22 mouse cellular contexts compared by ENCODE assay signal in genomic region chr14:103822590-103822989, GRCm38 (mm10). TPM values are rescaled to one million over a fixed set of nuclear protein-coding genes. Genes with fewer than 3 reads are reported as not detected.
DNase-seq lines count a peak whose midpoint lies in the region; ATAC-seq lines count a peak whose summit lies in the region.
"Had no signal": no experiment of that assay in that cellular context is flagged by ENCODE, and none has a peak within 500 bp of the region (broad histone marks: within the 10 kb centered on the region; RNA-seq: fewer than 3 reads in every experiment).

No protein-coding gene starts in this region.

- no peaks in the 10 kb centered on the region for H3K9me3 ChIP-seq in neural tube, embryonic 11.5 days (ENCODE audit: control insufficient read depth, low read length)
- no peaks in the 10 kb centered on the region for H3K9me3 ChIP-seq in kidney, embryonic 14.5 days (ENCODE audit: control insufficient read depth, low read length)
- H3K9me3 ChIP-seq: embryonic facial prominence, embryonic 10.5 days; embryonic facial prominence, embryonic 12.5 days; forebrain, embryonic 10.5 days; forebrain, embryonic 12.5 days had no signal

- no peak overlapping the region for H3K4me3 ChIP-seq in neural tube, embryonic 11.5 days (ENCODE audit: low read depth, low read length)
- H3K4me3 ChIP-seq in kidney, embryonic 14.5 days (ENCODE audit: low read length) = no peak overlapping the region
- H3K4me3 ChIP-seq: embryonic facial prominence, embryonic 10.5 days; embryonic facial prominence, embryonic 12.5 days; forebrain, embryonic 10.5 days; forebrain, embryonic 12.5 days had no signal

- DNase-seq in neural tube, embryonic 11.5 days (ENCODE audit: low spot score) = no peak
- no peak for DNase-seq in neural tube, embryonic 10.5 days (ENCODE audit: extremely low spot score, low spot score)
- peak; percentile 23 for DNase-seq in fat pad, adult 2 months (ENCODE audit: extremely low read depth, low read depth, low spot score)
- DNase-seq in gonadal fat pad, adult 2 months (ENCODE audit: low read depth) = peak; percentile 19
- no peak for DNase-seq in adrenal gland, adult 8-10 months
- DNase-seq: adrenal gland, adult 2 months; adrenal gland, postnatal 14 days; adrenal gland, postnatal 36 days; cerebellum, adult 11-12 months; cerebellum, adult 2 months; cerebellum, adult 9-10 months; cerebellum, postnatal 10 days; cerebellum, postnatal 25 days had no signal

- no peak overlapping the region for H3K9ac ChIP-seq in neural tube, embryonic 11.5 days (ENCODE audit: low read length)
- H3K9ac ChIP-seq in kidney, embryonic 14.5 days (ENCODE audit: low read depth, low read length) = no peak overlapping the region
- H3K9ac ChIP-seq: embryonic facial prominence, embryonic 12.5 days; forebrain, embryonic 12.5 days had no signal

- no peak overlapping the region for H3K4me2 ChIP-seq in neural tube, embryonic 11.5 days (ENCODE audit: low read depth)
- no peak overlapping the region for H3K4me2 ChIP-seq in kidney, embryonic 14.5 days (replicated peaks; ENCODE audit: low read depth, low read length)
- H3K4me2 ChIP-seq: embryonic facial prominence, embryonic 12.5 days; forebrain, embryonic 12.5 days had no signal

- no peak overlapping the region for H3K27ac ChIP-seq in neural tube, embryonic 11.5 days (ENCODE audit: low read depth, low read length)
- no peak overlapping the region for H3K27ac ChIP-seq in kidney, embryonic 14.5 days (ENCODE audit: low read depth, low read length)
- H3K27ac ChIP-seq: embryonic facial prominence, embryonic 10.5 days; embryonic facial prominence, embryonic 12.5 days; forebrain, embryonic 10.5 days; forebrain, embryonic 12.5 days had no signal

- no peaks in the 10 kb centered on the region for H3K36me3 ChIP-seq in neural tube, embryonic 11.5 days (ENCODE audit: control insufficient read depth, insufficient read depth, low read length)
- no peaks in the 10 kb centered on the region for H3K36me3 ChIP-seq in kidney, embryonic 14.5 days (ENCODE audit: control insufficient read depth, insufficient read depth, low read length)
- H3K36me3 ChIP-seq: embryonic facial prominence, embryonic 10.5 days; embryonic facial prominence, embryonic 12.5 days had no signal

- ATAC-seq in neural tube, embryonic 11.5 days (ENCODE audit: insufficient read depth, low FRiP score, low TSS enrichment) = peak; percentile 64; the same call in 1 of the 2 replicates
- ATAC-seq in kidney, embryonic 14.5 days (ENCODE audit: low FRiP score, low TSS enrichment) = no peak
- ATAC-seq: forebrain, embryonic 14.5 days; forebrain, embryonic 16.5 days had no signal

- WGBS in neural tube, embryonic 11.5 days = 12% methylated on average over 1 of the region's 1 CpGs
- 15% methylated on average over 1 of the region's 1 CpGs for WGBS in kidney, embryonic 14.5 days

- no peaks in the 10 kb centered on the region for H3K27me3 ChIP-seq in neural tube, embryonic 11.5 days (ENCODE audit: control insufficient read depth, insufficient read depth, low read length)
- no peaks in the 10 kb centered on the region for H3K27me3 ChIP-seq in kidney, embryonic 14.5 days (ENCODE audit: control insufficient read depth, insufficient read depth, low read length)
- H3K27me3 ChIP-seq: embryonic facial prominence, embryonic 12.5 days; forebrain, embryonic 12.5 days had no signal

- H3K4me1 ChIP-seq in neural tube, embryonic 11.5 days (ENCODE audit: control insufficient read depth, insufficient read depth, low read length) = peaks cover 11% of the 10 kb centered on the region
- H3K4me1 ChIP-seq in kidney, embryonic 14.5 days (ENCODE audit: control insufficient read depth, insufficient read depth, low read length) = no peaks in the 10 kb centered on the region
- H3K4me1 ChIP-seq: embryonic facial prominence, embryonic 12.5 days; forebrain, embryonic 12.5 days had no signal

RNA-seq across cellular contexts. Expression of gene Ednrb, which starts 21.6 kb away (rescaled TPM):
- polyA plus RNA-seq in neural tube, embryonic 11.5 days (2014; fragmentation: Nextera tagmentation; extraction: Ambion mirVana) = 160 and 179 TPM in 2 replicates
- polyA plus RNA-seq in gonadal fat pad, adult 2 months (2012; rRNA removed) = 8.2 and 10.0 TPM in 2 replicates
- 10 to 100 TPM; 41.5 to 51.0 (median 42.6) TPM for total RNA-seq in adrenal gland, adult 8-10 months (2022)
- 25.7 and 37.5 TPM in 2 replicates for polyA plus RNA-seq in kidney, embryonic 14.5 days (2014; fragmentation: Nextera tagmentation; extraction: Ambion mirVana)
- total RNA-seq: MEL had no signal
- polyA plus RNA-seq: C2C12 had no signal

Comparison
In these comparisons a context has a peak if more than half of its experiments do, and no peak if none do; other contexts are left out.
1. DNase-seq: peak in fat pad, adult 2 months (single experiment) and gonadal fat pad, adult 2 months (single experiment); none in neural tube, embryonic 11.5 days (single experiment), neural tube, embryonic 10.5 days (single experiment) and adrenal gland, adult 8-10 months (single experiment).